Mouse (Mus musculus) megakaryocyte, embryonic 14.5 days (primary cell): ENCODE results near the gene Slc24a1.

Source experiments
- FLI1 ChIP-seq: IDR thresholded peaks from 2 replicates; pipeline ENCODE4 v1.6.1; 2012; ENCODE audit warnings: low read length, inconsistent platforms, mixed read lengths
- GATA1 ChIP-seq: IDR thresholded peaks from 3 replicates; pipeline ENCODE4 v1.6.1; 2012; ENCODE audit warnings: mixed read lengths, low read length, inconsistent platforms, borderline replicate concordance

DNA sequence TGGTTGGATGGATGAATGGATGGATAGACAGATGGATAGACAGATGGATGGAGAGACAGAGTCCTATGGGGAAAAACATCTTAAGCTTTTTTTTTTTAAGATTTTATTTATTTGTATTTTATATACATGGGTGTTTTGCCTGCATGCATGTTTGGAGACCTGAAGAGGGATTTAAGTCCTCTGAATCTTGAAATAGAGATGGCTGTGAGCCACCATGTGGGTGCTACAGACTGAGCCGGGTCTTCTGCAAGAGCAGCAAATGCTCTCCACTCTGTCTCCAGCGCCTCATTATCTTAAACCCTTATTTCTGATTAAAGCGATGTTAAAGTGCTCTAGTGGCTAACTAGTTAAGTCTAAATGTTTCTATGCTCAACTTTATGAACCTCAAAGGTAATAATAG, 44.0 kb downstream of the Slc24a1 start:
- TF ChIP-seq GATA1 (no peak), FLI1 (no peak)
